Mouse (Mus musculus) lung, postnatal 0 days (tissue): ENCODE data around the gene Slain2.

Experiments used
- CTCF ChIP-seq: IDR thresholded peaks from 2 replicates; pipeline ENCODE4 v1.5.1; 2016; ENCODE audit warnings: antibody characterized with exemption, mild to moderate bottlenecking
- EP300 ChIP-seq: IDR thresholded peaks from 2 replicates; pipeline ENCODE4 v1.6.1; 2016; ENCODE audit warnings: antibody characterized with exemption, mild to moderate bottlenecking, control low read depth

DNA sequence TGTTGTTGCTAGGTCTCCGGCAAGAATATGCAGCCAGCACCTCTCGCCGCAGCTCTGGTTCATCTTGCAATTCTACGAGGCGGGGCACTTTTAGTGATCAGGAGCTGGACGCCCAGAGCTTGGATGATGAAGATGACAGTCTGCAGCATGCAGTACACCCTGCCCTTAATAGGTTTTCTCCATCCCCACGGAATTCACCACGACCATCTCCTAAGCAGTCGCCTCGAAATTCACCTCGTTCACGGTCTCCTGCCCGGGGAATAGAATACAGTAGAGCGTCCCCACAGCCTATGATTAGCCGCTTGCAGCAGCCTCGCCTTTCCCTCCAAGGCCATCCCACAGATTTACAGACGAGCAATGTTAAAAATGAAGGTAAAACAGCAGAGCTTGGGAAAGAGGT lies 43.2 kb downstream of the Slain2 start:
- no peak for TF ChIP-seq EP300
- no peak for TF ChIP-seq CTCF
